Mouse (Mus musculus) hindbrain, postnatal 0 days (tissue): ENCODE measurements at regions not wholly inside any gene's neighbourhood (a gene's known extent, or its start where the extent isn't known, plus 50 kb on each side); places are given as distances from the start of the nearest gene placed in this dataset.

Experiments
- ATAC-seq: fragments of 200-750 bp; cut with Nextera tagmentation; 2 replicates; pipeline ENCODE4 v1.8.0; 2017; ENCODE audit warnings: mild to moderate bottlenecking, moderate TSS enrichment, moderate library complexity
- DNase-seq: peaks from one replicate; pipeline ENCODE4 v3.0.0-alpha.2; 2015; ENCODE audit warnings: low spot score
- H3K27ac ChIP-seq: fragments of 300-500 bp; sonication (generic); 2 replicates; pipeline ENCODE4 v1.5.1; 2014; ENCODE audit warnings: mild to moderate bottlenecking
- H3K27me3 ChIP-seq: fragments of 300-500 bp; sonication (generic); 2 replicates; pipeline ENCODE4 v1.6.1; 2014; ENCODE audit warnings: low read length, mixed read lengths; ENCODE audit not compliant: insufficient read depth
- H3K36me3 ChIP-seq: fragments of 300-500 bp; sonication (generic); 2 replicates; pipeline ENCODE4 v1.6.1; 2014; ENCODE audit warnings: low read length, mixed read lengths; ENCODE audit not compliant: insufficient read depth
- H3K4me1 ChIP-seq: fragments of 300-500 bp; sonication (generic); 2 replicates; pipeline ENCODE4 v1.6.1; 2014; ENCODE audit warnings: antibody characterized with exemption, low read length, mixed read lengths; ENCODE audit not compliant: insufficient read depth
- H3K4me2 ChIP-seq: fragments of 300-500 bp; sonication (generic); 2 replicates; pipeline ENCODE4 v1.6.1; 2014; ENCODE audit warnings: low read depth, mild to moderate bottlenecking, low read length, moderate library complexity, mixed read lengths
- H3K4me3 ChIP-seq: fragments of 300-500 bp; sonication (generic); 2 replicates; pipeline ENCODE4 v1.5.1; 2014; ENCODE audit warnings: low read length
- H3K9ac ChIP-seq: fragments of 300-500 bp; sonication (generic); replicated peaks from 2 replicates; pipeline ENCODE4 v1.6.1; 2014; ENCODE audit warnings: mild to moderate bottlenecking, low read length, moderate library complexity, mixed read lengths
- H3K9me3 ChIP-seq: fragments of 300-500 bp; sonication (generic); 2 replicates; pipeline ENCODE4 v1.6.1; 2016; ENCODE audit warnings: low read length, mixed read lengths
- CTCF ChIP-seq: IDR thresholded peaks from 2 replicates; pipeline ENCODE4 v1.5.1; 2016; ENCODE audit warnings: antibody characterized with exemption, control low read depth, low read depth
- WGBS: fragments of 180-500 bp; shearing (Covaris S2); extraction: QIAGEN DNeasy Blood & Tissue Kit; methylation state at CpG from one replicate; pipeline ENCODE4 v1.1.7; 2014; 5-methylcytosine and 5-hydroxymethylcytosine counted together

GRCm38 (mm10) chr3:52832421-52832820, 184.6 kb downstream of the Cog6 start:
- 85% methylated on average over 5 of the region's 5 CpGs for WGBS
- H3K27ac ChIP-seq: no peak overlapping the region
- DNase-seq: no peak

DNA sequence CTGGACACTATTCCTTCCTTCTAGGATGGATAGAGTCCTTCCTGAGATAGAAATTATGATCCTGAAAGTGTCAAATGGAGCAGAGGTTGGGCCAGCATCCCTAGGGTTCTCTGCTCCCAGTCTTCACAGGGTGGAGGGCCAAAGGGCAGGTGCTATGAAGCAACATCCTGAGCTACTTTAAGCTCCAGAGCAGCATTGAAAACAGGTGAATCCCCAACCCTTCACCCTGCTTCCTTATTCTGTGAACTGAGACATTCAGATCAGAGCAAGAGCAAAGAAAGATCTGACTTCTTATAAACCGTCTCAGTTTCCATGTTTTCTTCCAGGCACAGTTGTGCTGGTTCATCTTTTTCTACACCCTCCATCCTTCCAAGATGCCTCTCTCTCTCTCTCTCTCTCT, 185.1 kb downstream of the Cog6 start:
- TF ChIP-seq CTCF: no peak
- H3K27me3 ChIP-seq: no peaks in the 10 kb centered on the region
- no peak overlapping the region for H3K4me2 ChIP-seq
- no peak overlapping the region for H3K4me3 ChIP-seq
- H3K27ac ChIP-seq: no peak overlapping the region
- H3K9ac ChIP-seq: no peak overlapping the region
- no peaks in the 10 kb centered on the region for H3K36me3 ChIP-seq
- whole genome bisulfite sequencing: 83% methylated on average over 1 of the region's 1 CpGs
- no peaks in the 10 kb centered on the region for H3K4me1 ChIP-seq
- H3K9me3 ChIP-seq: no peaks in the 10 kb centered on the region
- no peak for DNase-seq
- ATAC-seq: no peak

More at GRCm38 (mm10) chr3:52832421-52832820, 184.6 kb downstream of the Cog6 start:
- no peak overlapping the region for H3K4me3 ChIP-seq
- ATAC-seq: no peak
- no peaks in the 10 kb centered on the region for H3K9me3 ChIP-seq
- H3K4me2 ChIP-seq: no peak overlapping the region
- no peak overlapping the region for H3K9ac ChIP-seq
- peaks cover 1% of the 10 kb centered on the region; the same call in 1 of the 2 replicates for H3K4me1 ChIP-seq
- no peaks in the 10 kb centered on the region for H3K27me3 ChIP-seq
- no peaks in the 10 kb centered on the region for H3K36me3 ChIP-seq
- no peak for TF ChIP-seq CTCF

- Histone ChIP-seq H3K36me3 (no peaks in the 10 kb centered on the region), H3K4me1 (no peaks in the 10 kb centered on the region), H3K4me2 (no peak overlapping the region), H3K4me3 (no peak overlapping the region), H3K9ac (no peak overlapping the region), H3K9me3 (no peaks in the 10 kb centered on the region), H3K27ac (no peak overlapping the region), H3K27me3 (no peaks in the 10 kb centered on the region)
- WGBS: 80% methylated on average over 3 of the region's 3 CpGs
- DNase-seq: no peak
- no peak for ATAC-seq
- TF ChIP-seq CTCF: no peak
Measured at GRCm38 (mm10) chr3:52830101-52830500, 186.9 kb downstream of the Cog6 start.

- no peak for DNase-seq
- Histone ChIP-seq H3K4me3 (no peak overlapping the region), H3K9me3 (no peaks in the 10 kb centered on the region), H3K27me3 (no peaks in the 10 kb centered on the region), H3K4me2 (no peak overlapping the region), H3K36me3 (no peaks in the 10 kb centered on the region), H3K27ac (no peak overlapping the region), H3K4me1 (no peaks in the 10 kb centered on the region), H3K9ac (no peak overlapping the region)
- TF ChIP-seq CTCF: no peak
- no peak for ATAC-seq
- 93% methylated on average over 6 of the region's 6 CpGs for WGBS
Measured at GRCm38 (mm10) chr3:52829069-52829468, 188.0 kb downstream of the Cog6 start.

- 82% methylated on average over 4 of the region's 4 CpGs for WGBS
- no peaks in the 10 kb centered on the region for H3K27me3 ChIP-seq
- no peak overlapping the region for H3K4me3 ChIP-seq
- ATAC-seq (no peak), DNase-seq (no peak)
- no peaks in the 10 kb centered on the region for H3K4me1 ChIP-seq
- H3K27ac ChIP-seq: no peak overlapping the region
- H3K9me3 ChIP-seq: no peaks in the 10 kb centered on the region
- no peaks in the 10 kb centered on the region for H3K36me3 ChIP-seq
- H3K9ac ChIP-seq: no peak overlapping the region
- no peak for TF ChIP-seq CTCF
- H3K4me2 ChIP-seq: no peak overlapping the region
Measured at GRCm38 (mm10) chr3:52828473-52828872, 188.6 kb downstream of the Cog6 start.

DNA sequence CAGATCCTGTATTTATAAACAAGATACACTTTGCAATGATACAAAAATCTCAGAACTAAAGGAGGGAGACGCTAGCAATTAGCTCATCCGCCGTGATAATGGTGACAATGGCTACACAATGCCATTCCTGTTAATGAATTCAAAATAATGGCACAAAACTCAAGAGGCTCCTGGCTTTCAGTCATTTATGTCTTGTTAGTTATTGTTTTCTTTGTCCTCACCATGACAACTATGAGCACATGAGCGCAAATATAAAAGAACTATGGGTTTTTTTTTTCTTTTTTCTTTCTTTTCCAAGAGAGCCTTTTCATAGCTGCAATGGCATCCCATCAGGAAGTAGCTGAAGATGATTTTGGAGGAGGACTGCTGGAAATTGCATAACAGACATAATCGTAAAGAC, 194.2 kb downstream of the Cog6 start:
- no peak for DNase-seq
- H3K27me3 ChIP-seq: no peaks in the 10 kb centered on the region
- 35% methylated on average over 5 of the region's 5 CpGs for WGBS
- H3K4me3 ChIP-seq: no peak overlapping the region
- no peak overlapping the region for H3K27ac ChIP-seq
- H3K36me3 ChIP-seq: no peaks in the 10 kb centered on the region
- H3K9me3 ChIP-seq: no peaks in the 10 kb centered on the region
- no peak for ATAC-seq
- H3K4me1 ChIP-seq: no peaks in the 10 kb centered on the region
- H3K4me2 ChIP-seq: no peak overlapping the region
- H3K9ac ChIP-seq: no peak overlapping the region
- TF ChIP-seq CTCF: no peak

DNA sequence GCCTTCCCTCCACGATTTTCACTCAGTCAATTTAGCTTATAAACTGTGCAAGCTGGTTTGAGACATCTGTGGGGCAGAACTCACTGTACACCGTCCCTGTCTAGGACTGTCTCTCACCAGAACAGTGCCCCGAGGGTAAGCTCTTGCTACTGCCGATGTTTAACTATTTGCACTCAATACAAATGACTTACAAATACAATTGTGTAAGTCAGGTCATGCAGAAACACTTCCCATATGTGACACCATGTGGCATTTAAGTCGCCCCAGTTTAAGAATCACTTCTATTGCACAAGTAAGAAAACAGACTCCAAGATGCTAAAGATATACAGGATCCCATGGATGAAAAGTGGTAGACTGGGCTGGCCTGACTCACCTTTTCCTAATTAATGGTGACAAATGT, 195.6 kb downstream of the Cog6 start:
- no peak for TF ChIP-seq CTCF
- WGBS: 28% methylated on average over 5 of the region's 5 CpGs

More for the DNA sequence above, 195.6 kb downstream of the Cog6 start:
- no peak for ATAC-seq
- no peak for DNase-seq
- Histone ChIP-seq H3K4me2 (no peak overlapping the region), H3K36me3 (no peaks in the 10 kb centered on the region), H3K9me3 (no peaks in the 10 kb centered on the region), H3K9ac (no peak overlapping the region), H3K4me3 (no peak overlapping the region), H3K27ac (no peak overlapping the region), H3K27me3 (no peaks in the 10 kb centered on the region), H3K4me1 (no peaks in the 10 kb centered on the region)
